Mouse (Mus musculus) mouse embryonic stem cell (cell line): ENCODE measurements around the gene Acaa1b.

Source experiments
- in situ Hi-C, 2 experiments: fragments of 300-500 bp; cut with MboI; formaldehyde crosslinking; loops; 1 replicate in 1 of 2; 3 replicates in 1 of 2; pipeline ENCODE4 v1.14.3; 2019 to 2020; ENCODE audit warnings: low sequenced_read_pairs in 2 of 2, low pct_unique_long_range_greater_than_20kb in 1 of 2, mixed read lengths in 1 of 2; ENCODE audit not compliant: unreplicated experiment in 1 of 2

Acaa1b gene

DNA sequence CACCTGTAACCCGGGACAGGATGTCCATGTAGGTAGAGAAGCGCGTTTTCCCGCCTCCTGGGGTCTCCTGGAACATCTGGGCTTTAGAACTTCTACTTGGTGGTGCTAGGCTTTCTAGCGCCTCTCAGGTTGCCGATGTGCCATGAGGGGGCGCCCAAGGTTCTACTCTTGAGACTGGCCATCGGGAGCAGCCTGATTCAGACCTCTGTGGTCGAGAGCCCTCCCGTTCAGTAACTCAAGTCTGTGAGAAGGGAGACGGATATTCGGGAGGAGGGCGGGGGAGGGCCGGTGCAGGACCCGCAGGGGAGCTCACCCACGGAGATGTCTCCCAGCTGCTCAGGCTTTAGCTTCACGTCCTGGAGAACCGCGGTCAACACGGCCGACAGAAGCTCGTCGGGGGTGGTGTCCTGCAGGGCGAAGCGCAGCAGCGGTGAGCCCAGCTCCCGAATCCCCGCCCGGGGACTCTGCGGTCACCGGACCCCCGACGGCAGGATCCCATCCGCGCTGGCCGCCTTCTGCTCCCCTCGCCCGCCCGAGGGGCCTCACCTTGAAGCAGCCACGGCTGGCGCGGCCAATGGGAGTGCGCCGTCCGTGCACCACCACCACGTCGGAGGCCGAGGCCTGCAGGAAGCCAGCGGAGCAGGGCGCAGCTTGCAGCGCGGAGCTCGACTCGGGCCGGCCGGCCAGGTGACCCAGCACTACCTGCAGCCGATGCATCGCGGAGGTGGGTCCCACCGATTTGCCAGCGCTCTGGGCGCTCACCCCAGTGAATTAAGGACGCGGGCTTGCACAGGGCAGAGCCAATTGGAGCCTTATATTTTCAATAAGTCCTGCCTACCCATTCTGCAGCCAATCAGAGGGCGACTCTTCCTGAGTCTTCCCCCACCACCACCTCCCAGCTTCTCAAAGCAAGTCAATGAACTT is at the start of gene Acaa1b:
TSS of gene Acaa1b (minus strand) at position 816 of the 924 bp plus-strand sequence.
- in situ Hi-C loops, result no loop called here

DNA sequence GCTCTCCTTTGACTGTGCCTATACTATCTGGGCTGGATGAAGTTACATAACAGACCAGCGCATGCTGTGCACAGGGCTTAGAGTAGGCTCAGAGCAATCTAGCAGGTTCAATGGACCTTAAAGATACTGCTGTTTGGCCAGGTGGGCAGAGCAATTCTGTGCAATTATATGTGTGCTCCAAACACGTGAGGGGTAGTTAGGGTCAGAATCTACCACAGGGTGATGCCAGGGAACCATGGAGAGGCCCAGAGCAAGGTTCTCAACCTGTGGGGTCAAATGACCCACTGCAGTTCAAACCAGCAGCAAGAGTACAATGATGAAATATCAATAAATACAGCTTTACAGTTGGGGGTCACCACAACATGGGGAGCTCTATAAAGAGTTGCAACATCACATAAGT is 49.8 kb upstream of the Acaa1b start:
- in situ Hi-C loops, result no loop called here

DNA sequence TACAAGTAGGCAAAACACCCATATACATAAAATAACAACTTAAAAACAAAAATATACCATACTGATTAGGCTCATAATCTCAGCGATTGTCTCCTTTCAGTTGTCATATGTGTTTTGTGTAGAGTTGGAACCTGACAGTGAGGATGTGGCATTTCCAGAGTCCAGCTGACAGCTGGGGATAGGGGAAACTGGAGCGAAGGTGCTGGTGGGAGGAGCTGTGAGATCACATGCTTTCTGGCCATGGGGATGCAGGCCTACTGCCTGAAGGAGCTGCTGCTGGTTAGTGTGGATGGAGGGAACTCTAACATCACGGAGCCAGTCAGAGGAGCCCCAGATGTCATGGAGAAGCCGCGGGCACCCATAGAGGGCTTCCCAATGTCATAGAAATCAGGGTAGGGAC is 48.9 kb upstream of the Acaa1b start:
- in situ Hi-C loops, result no loop called here

- in situ Hi-C loops, result no loop called here
Observed at GRCm38 (mm10) chr9:119203617-119204016, 46.7 kb upstream of the Acaa1b start.

DNA sequence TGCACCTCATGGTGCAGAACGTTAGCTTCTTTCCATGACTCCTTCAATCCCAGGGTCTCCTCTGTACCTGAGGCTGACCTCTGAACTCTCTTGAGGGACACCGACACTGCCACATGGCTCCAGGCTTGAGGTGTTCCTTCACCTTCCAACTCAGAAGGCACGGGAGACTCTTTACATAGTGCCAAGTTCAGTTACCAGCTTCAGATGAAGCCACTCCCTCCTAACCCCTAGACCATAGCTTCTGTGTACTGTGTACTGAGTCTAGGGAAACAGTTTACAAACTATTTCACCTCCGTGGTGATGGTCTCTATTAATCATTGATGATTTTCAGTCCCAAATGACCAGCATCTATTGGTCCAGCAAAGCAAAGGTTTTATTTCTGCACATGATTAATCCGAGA is 44.8 kb upstream of the Acaa1b start:
- in situ Hi-C loops, result no loop called here

- in situ Hi-C loops, result loop anchor here in 1 of 2 experiments (10.0 kb wide), 2 partner anchors 95 to 285 kb away; partner anchors contain the start of gene Dlec1
Observed at GRCm38 (mm10) chr9:119199151-119199861, 42.4 kb upstream of the Acaa1b start.

GRCm38 (mm10) chr9:119192202-119192990 is 35.5 kb upstream of the Acaa1b start:
- in situ Hi-C loops, result loop anchor here in 1 of 2 experiments (10.0 kb wide), 2 partner anchors 88 to 278 kb away; partner anchors contain the start of gene Dlec1

GRCm38 (mm10) chr9:119181241-119181728 is 24.4 kb upstream of the Acaa1b start:
- in situ Hi-C loops, result no loop called here

DNA sequence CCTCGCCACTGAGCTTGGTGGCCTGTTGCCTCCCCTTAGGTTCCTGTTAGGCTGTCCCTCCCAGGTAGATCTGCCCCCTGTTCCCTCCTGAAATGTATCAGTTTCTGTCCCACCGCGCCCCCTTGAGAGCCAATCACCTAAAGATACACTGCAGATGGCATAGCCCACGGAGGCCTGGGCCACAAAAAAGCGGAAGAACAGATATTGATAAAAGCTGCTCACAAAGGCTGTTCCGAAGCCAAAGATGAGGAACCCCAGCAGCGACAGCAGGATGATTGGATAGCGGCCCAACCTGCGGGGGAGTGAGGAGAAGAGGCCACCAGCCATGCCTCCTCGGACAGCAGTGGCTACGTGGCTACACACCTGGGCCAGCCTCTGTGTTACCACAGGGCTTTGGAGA is 22.4 kb upstream of the Acaa1b start:
- in situ Hi-C loops, result no loop called here

DNA sequence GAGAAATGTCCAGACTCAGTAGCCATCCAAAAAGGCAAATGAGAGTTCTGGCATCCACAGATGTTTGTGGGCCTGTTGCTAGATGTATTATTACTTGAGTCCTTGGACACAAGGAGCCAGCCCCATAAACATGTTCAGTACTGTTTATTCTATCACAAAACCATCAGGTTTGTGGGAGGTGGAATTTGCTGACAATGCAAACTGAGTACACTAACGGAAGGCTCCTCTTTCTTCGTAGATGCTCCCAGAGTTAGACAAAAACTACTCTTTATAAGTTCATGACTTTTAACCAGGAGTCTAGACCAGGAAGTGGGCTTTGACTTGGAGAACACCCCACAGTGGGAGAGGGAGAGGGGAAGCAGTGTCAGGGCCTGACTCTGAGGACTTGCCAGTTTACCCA is 10.7 kb upstream of the Acaa1b start:
- in situ Hi-C loops, result no loop called here

DNA sequence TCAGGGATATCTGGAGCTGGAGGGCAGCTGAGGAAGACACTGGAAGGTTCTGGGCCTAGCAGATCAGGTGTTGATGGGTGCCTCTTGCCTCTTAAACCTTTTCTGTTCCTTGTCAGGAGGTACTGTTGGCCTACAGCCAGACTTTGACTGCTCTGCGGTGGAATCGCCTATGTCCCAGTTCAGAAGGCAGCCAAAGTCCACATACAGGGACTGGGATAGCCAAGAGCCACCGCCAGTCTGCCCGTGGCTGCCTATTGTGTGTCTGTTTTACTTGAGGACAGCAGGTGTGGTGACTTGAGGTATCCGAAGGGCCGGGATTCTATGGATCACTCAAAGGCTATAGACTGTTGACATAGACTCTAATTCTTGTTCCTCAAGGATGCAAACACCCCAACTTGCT is 8.7 kb upstream of the Acaa1b start:
- in situ Hi-C loops, result no loop called here

DNA sequence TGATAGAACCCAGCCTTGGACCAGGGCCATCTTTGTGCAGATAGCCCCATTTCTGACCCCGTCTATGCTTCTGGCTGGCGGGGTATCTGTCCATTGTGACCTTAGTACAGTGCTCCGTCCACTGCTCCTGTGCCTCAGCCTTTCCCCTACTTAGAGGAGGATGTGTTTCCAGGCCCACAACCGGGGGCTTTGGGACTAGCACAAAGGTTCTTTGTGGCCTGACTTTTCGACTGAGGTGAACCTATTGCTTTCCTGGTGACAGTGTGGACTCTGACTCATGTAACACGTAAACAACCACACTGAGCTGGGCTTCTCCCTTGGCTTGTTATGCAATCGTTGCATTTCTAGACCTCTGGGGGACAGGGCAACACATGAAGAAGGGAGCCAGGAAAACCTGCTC is 7.8 kb upstream of the Acaa1b start:
- in situ Hi-C loops, result no loop called here

- in situ Hi-C loops, result no loop called here
Observed at GRCm38 (mm10) chr9:119160689-119161088, 3.8 kb upstream of the Acaa1b start.

DNA sequence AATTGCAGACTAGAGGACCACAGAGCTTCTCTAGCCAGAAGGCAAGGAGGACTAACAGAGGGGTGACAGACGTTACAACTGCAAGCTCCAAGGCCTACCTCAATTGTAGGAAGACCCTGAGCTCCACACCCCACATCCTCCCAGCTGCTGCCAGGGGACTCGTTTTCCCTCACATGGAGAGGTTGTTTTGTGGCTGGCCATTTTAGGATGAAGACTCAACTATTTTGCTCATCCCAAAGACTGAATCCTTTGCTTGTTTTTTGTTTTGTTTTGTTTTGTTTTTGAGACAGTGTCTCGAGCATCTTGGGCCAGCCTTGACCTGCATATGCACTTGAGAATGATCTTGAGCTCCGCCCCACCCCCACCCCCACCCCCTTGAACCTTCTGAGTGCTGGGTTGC is 2.0 kb upstream of the Acaa1b start, which contains the start of gene Gm47289:
TSS of gene Gm47289 (plus strand) at position 301 of the 400 bp plus-strand sequence.
- in situ Hi-C loops, result no loop called here

DNA sequence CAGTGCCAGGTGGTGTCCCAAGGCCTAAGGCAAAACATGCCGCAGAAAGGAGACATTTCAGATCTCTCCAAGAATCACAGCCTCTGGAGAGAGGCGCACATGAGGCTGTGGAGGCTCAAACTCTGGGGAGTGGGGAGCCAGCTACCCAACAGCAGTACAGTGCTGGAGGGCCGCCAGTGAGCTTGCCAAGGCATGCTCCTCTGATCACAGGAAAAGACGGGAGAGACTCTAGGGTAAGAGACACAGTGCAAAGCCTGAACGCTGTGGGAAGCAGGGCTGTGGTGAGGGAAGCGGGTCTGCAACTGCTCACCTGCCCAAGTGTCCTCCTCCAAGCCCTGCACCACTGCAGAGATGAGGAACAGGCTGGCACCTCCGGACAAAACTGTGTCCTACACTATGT is 1.1 kb downstream of the Acaa1b start:
- in situ Hi-C loops, result no loop called here

DNA sequence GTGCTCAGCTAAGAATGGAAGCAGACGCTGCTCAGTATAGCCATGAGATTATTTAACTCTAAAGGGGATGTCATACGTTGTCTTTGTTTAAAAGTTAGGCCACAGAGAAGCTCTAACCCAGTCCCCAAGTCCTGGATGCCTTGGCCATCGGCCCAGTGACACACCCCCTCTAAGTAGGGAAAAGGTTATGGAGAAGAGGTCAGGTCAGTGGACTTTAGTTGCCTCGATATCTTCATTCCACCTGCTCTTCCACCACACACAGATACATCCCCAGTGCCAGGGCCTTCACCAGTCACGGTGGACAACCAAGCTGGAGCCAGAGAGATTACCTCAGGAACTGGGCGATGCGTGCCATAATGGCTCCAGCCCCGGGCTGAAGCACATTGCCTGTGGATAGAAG is 1.5 kb downstream of the Acaa1b start:
- in situ Hi-C loops, result no loop called here

- in situ Hi-C loops, result no loop called here
Observed at GRCm38 (mm10) chr9:119151751-119152150, 5.1 kb downstream of the Acaa1b start.

DNA sequence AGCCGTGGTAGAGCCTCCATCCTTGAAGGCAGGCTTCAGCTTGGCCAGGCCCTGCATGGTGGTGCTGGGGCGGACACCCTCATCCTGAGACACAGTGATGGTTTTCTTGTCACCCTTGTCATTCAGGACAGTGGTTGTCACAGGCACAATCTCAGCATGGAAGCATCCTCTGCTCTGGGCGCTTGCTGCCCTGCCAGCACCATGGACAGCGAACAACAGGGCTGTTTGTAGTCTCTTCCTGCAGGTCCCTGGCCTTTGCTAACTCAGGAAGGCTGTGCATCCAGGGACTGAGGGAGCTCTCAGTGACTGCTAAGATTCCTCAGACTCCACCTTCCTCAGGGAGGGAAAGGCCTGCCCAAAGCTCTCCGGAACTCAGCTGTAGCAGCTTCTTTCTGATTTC is 7.3 kb downstream of the Acaa1b start:
- in situ Hi-C loops, result no loop called here
